Mouse (Mus musculus): ENCODE measurements around the gene Fam110a.

Gene Fam110a

GRCm38 (mm10) chr2:151984019-151984418 is 4.0 kb upstream of the Fam110a start:
- CTCF ChIA-PET = interaction anchor here in 1 of 4 experiments (0.6 to 0.7 kb wide), 2 partner anchors 54 to 127 kb away, joined by 10 to 14 read pairs; no protein-coding TSS in a partner anchor
- POLR2A ChIA-PET = interaction anchor here in 3 of 4 experiments (0.6 to 0.7 kb wide), 3 partner anchors 16 to 1673 kb away, joined by 3 to 11 read pairs (median 3); no protein-coding TSS in a partner anchor

- ChIA-PET CTCF (no interaction called here), POLR2A (interaction anchor here (0.6 to 1.1 kb wide), 4 partner anchors 9 to 362 kb away, joined by 3 to 5 read pairs (median 4); no protein-coding TSS in a partner anchor)
These were observed 2.5 kb upstream of the Fam110a start for GRCm38 (mm10) chr2:151982476-151982875.

- CTCF ChIA-PET = interaction anchor here in 1 of 4 experiments (1.1 to 1.4 kb wide), 2 partner anchors 39 to 51 kb away, joined by 3 to 5 read pairs; no protein-coding TSS in a partner anchor
- POLR2A ChIA-PET = interaction anchor here in 3 of 4 experiments (0.6 to 2.5 kb wide), 4 partner anchors 10 to 363 kb away, joined by 3 to 10 read pairs (median 3); partner anchors contain the start of gene Trib3 (in 1 of the 3)
These were observed 1.2 kb upstream of the Fam110a start for GRCm38 (mm10) chr2:151981268-151981667.

GRCm38 (mm10) chr2:151980355-151980693 is 305 bp upstream of the Fam110a start:
- ChIA-PET CTCF (interaction anchor here in 2 of 4 experiments (0.6 to 1.4 kb wide), 4 partner anchors 8 to 178 kb away, joined by 3 to 5 read pairs (median 3); no protein-coding TSS in a partner anchor), POLR2A (interaction anchor here in 3 of 4 experiments (0.5 to 2.5 kb wide), 4 partner anchors 9 to 39 kb away, joined by 3 to 10 read pairs (median 4); no protein-coding TSS in a partner anchor)

- CTCF ChIA-PET = interaction anchor here in 2 of 4 experiments (1.3 to 1.5 kb wide), 2 partner anchors 19 to 29 kb away, joined by 3 read pairs; no protein-coding TSS in a partner anchor
These were observed 1.5 kb downstream of the Fam110a start for GRCm38 (mm10) chr2:151978494-151978893.

GRCm38 (mm10) chr2:151977689-151978440 is 2.2 kb downstream of the Fam110a start:
- CTCF ChIA-PET = interaction anchor here in 2 of 4 experiments (1.0 to 1.5 kb wide), 4 partner anchors 11 to 30 kb away, joined by 3 read pairs; no protein-coding TSS in a partner anchor
- POLR2A ChIA-PET = interaction anchor here in 3 of 4 experiments (0.7 to 2.2 kb wide), 6 partner anchors 10 to 373 kb away, joined by 3 to 9 read pairs (median 4); no protein-coding TSS in a partner anchor

More at GRCm38 (mm10) chr2:151978494-151978893, 1.5 kb downstream of the Fam110a start:
- POLR2A ChIA-PET = interaction anchor here in 1 of 4 experiments (0.7 to 2.2 kb wide), 4 partner anchors 9 to 14 kb away, joined by 3 to 9 read pairs (median 4); no protein-coding TSS in a partner anchor

GRCm38 (mm10) chr2:151976067-151976466 is 4.0 kb downstream of the Fam110a start:
- ChIA-PET POLR2A (interaction anchor here in 1 of 4 experiments (1.4 kb wide), 1 partner anchor 16 kb away, joined by 4 read pairs; no protein-coding TSS in a partner anchor), CTCF (no interaction called here)

GRCm38 (mm10) chr2:151975295-151975694 is 4.7 kb downstream of the Fam110a start:
- ChIA-PET POLR2A (interaction anchor here in 2 of 4 experiments (0.6 to 1.4 kb wide), 4 partner anchors 12 to 15 kb away, joined by 3 to 4 read pairs (median 4); no protein-coding TSS in a partner anchor), CTCF (interaction anchor here in 3 of 4 experiments (0.6 to 1.4 kb wide), 8 partner anchors 11 to 388 kb away, joined by 3 to 6 read pairs (median 3); no protein-coding TSS in a partner anchor)

GRCm38 (mm10) chr2:151973595-151974562 is 6.1 kb downstream of the Fam110a start:
- POLR2A ChIA-PET = interaction anchor here in 3 of 4 experiments (0.6 to 1.8 kb wide), 10 partner anchors 9 to 370 kb away, joined by 3 to 9 read pairs (median 3); partner anchors contain the start of gene Trib3 (in 1 of the 3)
- CTCF ChIA-PET = interaction anchor here in 3 of 4 experiments (0.6 to 1.4 kb wide), 9 partner anchors 17 to 475 kb away, joined by 3 to 7 read pairs (median 3); partner anchors contain the start of gene Slc52a3 (in 1 of the 3)

- ChIA-PET POLR2A (interaction anchor here in 3 of 4 experiments (0.5 to 1.8 kb wide), 11 partner anchors 10 to 563 kb away, joined by 3 to 9 read pairs (median 3); partner anchors contain the start of gene Trib3 (in 1 of the 3)), CTCF (interaction anchor here in 3 of 4 experiments (0.6 to 1.1 kb wide), 7 partner anchors 18 to 476 kb away, joined by 3 to 7 read pairs (median 3); partner anchors contain the start of gene Slc52a3 (in 1 of the 3))
These were observed 7.0 kb downstream of the Fam110a start for GRCm38 (mm10) chr2:151972880-151973594.

- ChIA-PET CTCF (no interaction called here), POLR2A (interaction anchor here in 3 of 4 experiments (0.7 to 2.9 kb wide), 9 partner anchors 9 to 270 kb away, joined by 3 to 21 read pairs (median 5); partner anchors contain the start of gene Fam110a (in 1 of the 3))
These were observed 8.3 kb downstream of the Fam110a start for GRCm38 (mm10) chr2:151971748-151972147.

- POLR2A ChIA-PET = interaction anchor here in 3 of 4 experiments (0.6 to 2.9 kb wide), 28 partner anchors 10 to 467 kb away, joined by 3 to 21 read pairs (median 4); partner anchors contain the start of gene Fam110a (in 2 of the 3)
- CTCF ChIA-PET = interaction anchor here in 1 of 4 experiments (0.5 to 1.0 kb wide), 5 partner anchors 19 to 980 kb away, joined by 3 to 5 read pairs (median 3); no protein-coding TSS in a partner anchor
These were observed 9.5 kb downstream of the Fam110a start for GRCm38 (mm10) chr2:151970191-151971172.

- CTCF ChIA-PET = no interaction called here
- POLR2A ChIA-PET = interaction anchor here in 2 of 4 experiments (0.6 to 2.9 kb wide), 3 partner anchors 9 to 14 kb away, joined by 3 to 21 read pairs (median 6); no protein-coding TSS in a partner anchor
These were observed 10.6 kb downstream of the Fam110a start for GRCm38 (mm10) chr2:151969396-151969795.

- POLR2A ChIA-PET = interaction anchor here in 1 of 4 experiments (2.4 kb wide), 1 partner anchor 10 kb away, joined by 6 read pairs; no protein-coding TSS in a partner anchor
- CTCF ChIA-PET = interaction anchor here in 1 of 4 experiments (0.6 kb wide), 1 partner anchor 46 kb away, joined by 3 read pairs; no protein-coding TSS in a partner anchor
These were observed 11.0 kb downstream of the Fam110a start for GRCm38 (mm10) chr2:151968986-151969385.

GRCm38 (mm10) chr2:151968451-151968850 is 11.6 kb downstream of the Fam110a start:
- ChIA-PET POLR2A (interaction anchor here in 1 of 4 experiments (1.2 to 2.4 kb wide), 3 partner anchors 9 to 23 kb away, joined by 4 to 7 read pairs (median 6); no protein-coding TSS in a partner anchor), CTCF (interaction anchor here in 1 of 4 experiments (0.6 kb wide), 1 partner anchor 46 kb away, joined by 3 read pairs; no protein-coding TSS in a partner anchor)
